Mouse (Mus musculus) subcutaneous adipose tissue, adult 2 months (tissue): Measurements from ENCODE around the gene Vmn1r78. TPM values are rescaled to one million over a fixed set of nuclear protein-coding genes. Genes with fewer than 3 reads are reported as not detected.

Experiments used
- polyA plus RNA-seq: library from polyadenylated mRNA; depleted of rRNA; stranded (reverse); fragments of >200 nt; gene quantifications from 2 replicates; pipeline ENCODE4 v1.2.3, GENCODE M21; 2012; ENCODE audit warnings: low replicate concordance; rRNA removed

Gene Vmn1r78
- not detected in 2 replicates for polyA plus RNA-seq

GRCm38 (mm10) chr7:12149957-12150356 is at the start of gene Vmn1r78:
Gene Vmn1r78, plus strand, starts transcription at chr7:12150257.

GRCm38 (mm10) chr7:12170979-12171378 is 20.9 kb downstream of the Vmn1r78 start, which contains the start of gene Vmn1r79:
Gene Vmn1r79, plus strand, starts transcription at chr7:12171279.

GRCm38 (mm10) chr7:12188986-12189385 is 38.9 kb downstream of the Vmn1r78 start, which contains the start of gene Vmn1r80:
Gene Vmn1r80, plus strand, starts transcription at chr7:12189286.

Other genes starting within 250 kb of the Vmn1r78 start
- gene Vmn1r76, start 212.0 kb upstream of the Vmn1r78 start, polyA plus RNA-seq = not detected in 2 replicates
- not detected in 2 replicates for gene Vmn1r77, start 113.5 kb upstream of the Vmn1r78 start, polyA plus RNA-seq
- not detected in 2 replicates for gene Vmn1r79, start 21.0 kb downstream of the Vmn1r78 start, polyA plus RNA-seq
- gene Vmn1r80, start 39.0 kb downstream of the Vmn1r78 start, polyA plus RNA-seq = not detected in 2 replicates
- gene Vmn1r81, start 118.0 kb downstream of the Vmn1r78 start, polyA plus RNA-seq = not detected in 2 replicates
- not detected in 2 replicates for gene Vmn1r82, start 150.2 kb downstream of the Vmn1r78 start, polyA plus RNA-seq
- not detected in 2 replicates for gene Vmn1r83, start 179.2 kb downstream of the Vmn1r78 start, polyA plus RNA-seq
- gene Vmn1r84, start 219.0 kb downstream of the Vmn1r78 start, polyA plus RNA-seq = not detected in 2 replicates